Mouse (Mus musculus): ENCODE results near the gene Creb3l2.
"Not testable (repeated sequence)": the region's sequence is repeated elsewhere in the genome, so short reads cannot be mapped to it uniquely, and the experiment has no call there.

Creb3l2 gene

GRCm38 (mm10) chr6:37442041-37442667 lies at the start of gene Creb3l2:
Gene Creb3l2, minus strand, starts transcription at chr6:37442146.
- DNase-seq (ENCODE audit: low read depth, low spot score), result peak; percentile 93

- no peak for DNase-seq (ENCODE audit: low read depth, low spot score)
Observed at GRCm38 (mm10) chr6:37486502-37486901, 44.6 kb upstream of the Creb3l2 start.

- no peak for DNase-seq (ENCODE audit: low read depth, low spot score)
Observed at GRCm38 (mm10) chr6:37484588-37485070, 42.7 kb upstream of the Creb3l2 start.

- no peak for DNase-seq (ENCODE audit: low read depth, low spot score)
Observed at GRCm38 (mm10) chr6:37483262-37483661, 41.3 kb upstream of the Creb3l2 start.

- DNase-seq (ENCODE audit: low read depth, low spot score), result no peak
Observed at GRCm38 (mm10) chr6:37481147-37481546, 39.2 kb upstream of the Creb3l2 start.

GRCm38 (mm10) chr6:37480008-37480407 lies 38.1 kb upstream of the Creb3l2 start:
- no peak for DNase-seq (ENCODE audit: low read depth, low spot score)

- no peak for DNase-seq (ENCODE audit: low read depth, low spot score)
Observed at GRCm38 (mm10) chr6:37478481-37478880, 36.5 kb upstream of the Creb3l2 start.

- no peak for DNase-seq (ENCODE audit: low read depth, low spot score)
Observed at GRCm38 (mm10) chr6:37473674-37474342, 31.9 kb upstream of the Creb3l2 start.

- DNase-seq (ENCODE audit: low read depth, low spot score), result no peak
Observed at GRCm38 (mm10) chr6:37470216-37470615, 28.3 kb upstream of the Creb3l2 start.

GRCm38 (mm10) chr6:37465847-37466246 lies 23.9 kb upstream of the Creb3l2 start:
- no peak for DNase-seq (ENCODE audit: low read depth, low spot score)

GRCm38 (mm10) chr6:37465356-37465755 lies 23.4 kb upstream of the Creb3l2 start:
- no peak for DNase-seq (ENCODE audit: low read depth, low spot score)

- DNase-seq (ENCODE audit: low read depth, low spot score), result no peak
Observed at GRCm38 (mm10) chr6:37464585-37464984, 22.6 kb upstream of the Creb3l2 start.

- not testable (repeated sequence) for DNase-seq (ENCODE audit: low read depth, low spot score)
Observed at GRCm38 (mm10) chr6:37463517-37464482, 21.9 kb upstream of the Creb3l2 start.

GRCm38 (mm10) chr6:37460681-37461080 lies 18.7 kb upstream of the Creb3l2 start:
- DNase-seq (ENCODE audit: low read depth, low spot score), result no peak

- DNase-seq (ENCODE audit: low read depth, low spot score), result not testable (repeated sequence)
Observed at GRCm38 (mm10) chr6:37459656-37460055, 17.7 kb upstream of the Creb3l2 start.

- DNase-seq (ENCODE audit: low read depth, low spot score), result no peak
Observed at GRCm38 (mm10) chr6:37457990-37458655, 16.2 kb upstream of the Creb3l2 start.

GRCm38 (mm10) chr6:37455540-37455939 lies 13.6 kb upstream of the Creb3l2 start:
- DNase-seq (ENCODE audit: low read depth, low spot score), result no peak

- DNase-seq (ENCODE audit: low read depth, low spot score), result no peak
Observed at GRCm38 (mm10) chr6:37453047-37453446, 11.1 kb upstream of the Creb3l2 start.

- no peak for DNase-seq (ENCODE audit: low read depth, low spot score)
Observed at GRCm38 (mm10) chr6:37451664-37452063, 9.7 kb upstream of the Creb3l2 start.

GRCm38 (mm10) chr6:37447704-37448466 lies 5.9 kb upstream of the Creb3l2 start:
- DNase-seq (ENCODE audit: low read depth, low spot score), result peak; percentile 17

GRCm38 (mm10) chr6:37442781-37443180 lies 835 bp upstream of the Creb3l2 start:
- no peak for DNase-seq (ENCODE audit: low read depth, low spot score)
